Mouse (Mus musculus) small intestine, adult 2 months (tissue): Measurements from ENCODE around the gene Srf.

Source experiments
- CTCF ChIP-seq: fragments of 200-500 bp; IDR thresholded peaks from 2 replicates; pipeline ENCODE4 v1.5.1; 2012; ENCODE audit warnings: low read depth, mild to moderate bottlenecking, control low read depth, inconsistent platforms, low read length, moderate library complexity, mixed read lengths; ENCODE audit not compliant: insufficient replicate concordance, insufficient read length; ENCODE audit errors: extremely low read depth
- POLR2A ChIP-seq: fragments of 200-500 bp; IDR thresholded peaks from 2 replicates; pipeline ENCODE4 v1.6.1; 2012; ENCODE audit warnings: low read depth, mild to moderate bottlenecking, control low read depth, inconsistent platforms, low read length, moderate library complexity

GRCm38 (mm10) chr17:46591406-46591805 is 35.4 kb upstream of the Srf start:
- TF ChIP-seq POLR2A (no peak), CTCF (no peak)
